Mouse (Mus musculus) embryonic facial prominence, embryonic 11.5 days (tissue): ENCODE results near the gene Lrrc7. TPM values are rescaled to one million over a fixed set of nuclear protein-coding genes. Genes with fewer than 3 reads are reported as not detected.
A peak's percentile ranks its signal among the peaks of the same experiment; 100 is the strongest.

ENCODE experiments used
- ATAC-seq: fragments of 200-750 bp; cut with Nextera tagmentation; replicated peaks from 2 replicates; pipeline ENCODE4 v1.8.0; 2017; ENCODE audit warnings: low read depth; ENCODE audit not compliant: insufficient number of reproducible peaks, low FRiP score, low TSS enrichment
- DNase-seq: peaks from one replicate; pipeline ENCODE4 v3.0.0-alpha.2; 2015; ENCODE audit warnings: low spot score
- H3K27ac ChIP-seq: fragments of 300-500 bp; sonication (generic); replicated peaks from 2 replicates; pipeline ENCODE4 v1.5.1; 2014; ENCODE audit warnings: mild to moderate bottlenecking, low read depth, low read length, control low read depth
- H3K27me3 ChIP-seq: fragments of 300-500 bp; sonication (generic); 2 replicates; pipeline ENCODE4 v1.6.1; 2014; ENCODE audit warnings: mild to moderate bottlenecking, low read length, moderate library complexity, mixed read lengths; ENCODE audit not compliant: control insufficient read depth, insufficient read depth
- H3K36me3 ChIP-seq: fragments of 300-500 bp; sonication (generic); replicated peaks from 2 replicates; pipeline ENCODE4 v1.6.1; 2014; ENCODE audit warnings: low read depth, mild to moderate bottlenecking, low read length, moderate library complexity, mixed read lengths; ENCODE audit not compliant: control insufficient read depth, insufficient read depth
- H3K4me1 ChIP-seq: fragments of 300-500 bp; sonication (generic); 2 replicates; pipeline ENCODE4 v1.6.1; 2014; ENCODE audit warnings: low read length, mixed read lengths; ENCODE audit not compliant: control insufficient read depth, insufficient read depth
- H3K4me2 ChIP-seq: fragments of 300-500 bp; sonication (generic); 2 replicates; pipeline ENCODE4 v1.6.1; 2014; ENCODE audit warnings: low read depth, mild to moderate bottlenecking, control low read depth, low read length, moderate library complexity
- H3K4me3 ChIP-seq: fragments of 300-500 bp; sonication (generic); 2 replicates; pipeline ENCODE4 v1.5.1; 2014; ENCODE audit warnings: low read depth, low read length, control low read depth
- H3K9ac ChIP-seq: fragments of 300-500 bp; sonication (generic); replicated peaks from 2 replicates; pipeline ENCODE4 v1.6.1; 2014; ENCODE audit warnings: mild to moderate bottlenecking, control low read depth, low read length
- H3K9me3 ChIP-seq: fragments of 300-500 bp; sonication (generic); replicated peaks from 2 replicates; pipeline ENCODE4 v1.6.1; 2016; ENCODE audit warnings: mild to moderate bottlenecking, low read length, inconsistent platforms, mixed read lengths; ENCODE audit not compliant: control insufficient read depth
- WGBS: fragments of 180-500 bp; shearing (Covaris S2); extraction: QIAGEN DNeasy Blood & Tissue Kit; methylation state at CpG from one replicate; pipeline ENCODE4 v1.1.7; 2014; 5-methylcytosine and 5-hydroxymethylcytosine counted together
- polyA plus RNA-seq: library from polyadenylated mRNA; unstranded; fragments of >200 nt; fragmentation: Nextera tagmentation; extraction: Ambion mirVana; gene quantifications from 2 replicates; pipeline ENCODE4 v1.2.1, GENCODE M21; 2014

Lrrc7 gene
- polyA plus RNA-seq, 1 experiment from 2014 or later = 0.58 TPM

GRCm38 (mm10) chr3:158202776-158203175 lies 359.2 kb downstream of the Lrrc7 start:
- no peak overlapping the region for H3K4me3 ChIP-seq
- no peak for ATAC-seq

GRCm38 (mm10) chr3:158195426-158195825 lies 366.6 kb downstream of the Lrrc7 start:
- Histone ChIP-seq H3K27ac (no peak overlapping the region), H3K9ac (no peak overlapping the region), H3K36me3 (no peaks in the 10 kb centered on the region), H3K4me3 (no peak overlapping the region), H3K4me1 (no peaks in the 10 kb centered on the region), H3K4me2 (no peak overlapping the region), H3K27me3 (no peaks in the 10 kb centered on the region), H3K9me3 (no peaks in the 10 kb centered on the region)
- DNase-seq (no peak), ATAC-seq (no peak)

More at GRCm38 (mm10) chr3:158202776-158203175, 359.2 kb downstream of the Lrrc7 start:
- Histone ChIP-seq H3K9me3 (no peaks in the 10 kb centered on the region), H3K4me1 (no peaks in the 10 kb centered on the region), H3K9ac (no peak overlapping the region), H3K36me3 (no peaks in the 10 kb centered on the region), H3K4me2 (no peak overlapping the region), H3K27me3 (no peaks in the 10 kb centered on the region), H3K27ac (no peak overlapping the region)
- WGBS = 89% methylated on average over 3 of the region's 3 CpGs
- DNase-seq = no peak

DNA sequence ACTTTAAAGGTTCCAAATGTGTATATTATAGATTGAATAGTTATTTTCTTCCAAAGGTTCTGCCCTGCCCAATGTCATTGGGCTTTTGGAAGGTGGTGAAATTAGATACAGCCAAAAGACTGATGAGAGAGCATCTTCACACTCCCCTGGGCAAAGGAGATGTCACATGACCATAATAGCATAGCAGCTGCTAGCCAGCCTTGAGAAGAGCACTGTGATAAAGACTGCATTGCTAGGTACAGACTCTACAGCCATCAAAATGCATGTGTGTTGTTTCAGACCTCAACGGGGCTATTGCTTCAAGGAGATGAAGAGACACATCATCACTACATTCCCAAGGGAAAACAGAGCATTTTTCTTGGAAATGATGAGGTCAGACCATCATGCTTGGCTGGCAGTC lies 368.8 kb downstream of the Lrrc7 start:
- Histone ChIP-seq H3K9ac (no peak overlapping the region), H3K36me3 (no peaks in the 10 kb centered on the region), H3K4me2 (no peak overlapping the region), H3K27ac (no peak overlapping the region), H3K9me3 (no peaks in the 10 kb centered on the region), H3K4me3 (no peak overlapping the region), H3K27me3 (no peaks in the 10 kb centered on the region), H3K4me1 (no peaks in the 10 kb centered on the region)
- 71% methylated on average over 1 of the region's 1 CpGs for WGBS
- ATAC-seq (no peak), DNase-seq (no peak)

DNA sequence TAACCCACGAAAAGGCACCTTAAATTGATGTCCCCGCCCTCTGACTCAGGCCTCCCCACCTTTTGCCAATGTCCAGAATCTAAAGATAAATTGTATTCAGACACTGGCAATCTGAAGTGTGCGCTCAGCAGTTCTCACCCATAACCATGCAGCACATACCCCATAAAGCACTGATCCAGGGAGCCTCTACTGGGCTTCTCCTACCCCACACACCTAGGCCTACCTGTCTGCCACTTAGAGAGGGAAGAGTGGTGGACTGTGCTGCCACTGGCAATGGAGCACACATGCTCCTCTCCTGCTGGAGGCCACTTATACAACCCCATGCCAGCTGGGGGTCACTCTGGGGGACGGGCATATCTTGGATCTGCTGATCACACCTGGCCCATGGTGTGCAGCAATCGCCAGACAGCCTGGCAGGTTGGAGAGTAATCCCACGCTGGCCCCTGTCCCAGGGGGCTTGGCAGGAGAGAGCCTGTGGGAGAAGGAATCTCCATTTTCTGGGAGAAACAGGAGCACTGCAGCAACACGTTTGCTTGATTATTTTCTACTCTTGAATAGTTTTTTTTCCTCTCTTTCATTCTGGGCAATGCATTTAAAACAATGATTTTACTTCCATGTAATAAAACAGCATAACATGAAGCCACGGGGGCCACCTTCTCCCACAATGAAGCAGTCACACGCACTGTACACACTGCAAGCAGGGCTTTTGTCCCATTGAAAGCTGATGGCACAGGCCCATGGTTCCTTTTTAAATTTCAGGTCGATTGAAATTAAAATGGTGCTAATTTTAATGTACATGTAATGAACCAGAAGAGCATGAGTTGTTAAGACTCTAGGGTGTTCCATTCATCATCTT lies 386.9 kb downstream of the Lrrc7 start:
- 78% methylated on average over 10 of the region's 10 CpGs for WGBS
- ATAC-seq = peak; percentile 44; the same call in 1 of the 2 replicates
- no peaks in the 10 kb centered on the region for H3K4me1 ChIP-seq
- no peak overlapping the region for H3K4me3 ChIP-seq
- no peaks in the 10 kb centered on the region for H3K9me3 ChIP-seq
- H3K9ac ChIP-seq = no peak overlapping the region
- no peak overlapping the region for H3K27ac ChIP-seq
- DNase-seq = no peak
- H3K27me3 ChIP-seq = no peaks in the 10 kb centered on the region
- no peak overlapping the region for H3K4me2 ChIP-seq
- no peaks in the 10 kb centered on the region for H3K36me3 ChIP-seq

DNA sequence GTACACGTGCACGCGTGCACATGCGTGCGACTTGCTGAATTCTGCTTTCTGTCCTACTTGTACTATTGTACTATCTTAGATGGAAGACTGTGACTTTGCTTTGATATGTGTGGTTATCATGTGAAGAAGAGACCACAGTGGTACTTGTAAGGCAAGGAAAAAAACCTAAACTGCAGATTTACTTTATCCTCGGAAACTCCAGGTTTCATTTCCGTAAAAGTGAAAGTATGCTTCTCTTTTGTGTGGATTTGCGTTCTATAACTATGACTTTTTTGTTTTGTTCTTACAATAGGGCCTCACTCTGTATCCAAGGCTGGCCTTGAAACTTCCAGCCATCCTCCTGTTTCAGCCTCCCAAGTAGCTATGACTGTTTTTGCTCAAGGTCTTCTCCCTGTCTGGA lies 392.8 kb downstream of the Lrrc7 start:
- 93% methylated on average over 8 of the region's 8 CpGs for WGBS
- H3K36me3 ChIP-seq = no peaks in the 10 kb centered on the region
- no peak overlapping the region for H3K27ac ChIP-seq
- no peak overlapping the region for H3K9ac ChIP-seq
- DNase-seq = no peak
- H3K4me2 ChIP-seq = no peak overlapping the region
- no peaks in the 10 kb centered on the region for H3K9me3 ChIP-seq
- no peaks in the 10 kb centered on the region for H3K27me3 ChIP-seq
- no peak for ATAC-seq
- no peaks in the 10 kb centered on the region for H3K4me1 ChIP-seq
- no peak overlapping the region for H3K4me3 ChIP-seq

DNA sequence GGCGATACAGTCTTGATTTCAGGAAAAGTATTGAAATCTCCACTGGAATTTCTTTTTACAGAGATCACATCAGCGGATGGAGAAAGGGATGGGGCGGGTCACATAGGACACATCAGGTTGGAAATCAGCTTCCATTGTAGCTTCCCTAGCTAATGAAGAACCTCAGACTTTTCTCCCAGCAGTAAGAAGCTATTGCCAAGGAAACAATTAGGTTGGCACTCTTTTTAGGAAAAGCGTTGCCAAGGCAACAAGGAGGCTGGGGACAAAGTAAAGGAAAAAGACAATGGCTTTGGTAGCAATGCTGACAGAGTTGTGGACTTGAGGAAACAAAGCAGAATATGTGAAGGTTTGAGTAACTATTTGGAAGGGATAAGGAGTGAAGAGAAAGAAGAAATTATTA lies 393.6 kb downstream of the Lrrc7 start:
- Histone ChIP-seq H3K4me1 (no peaks in the 10 kb centered on the region), H3K9ac (no peak overlapping the region), H3K9me3 (no peaks in the 10 kb centered on the region), H3K36me3 (no peaks in the 10 kb centered on the region), H3K27me3 (no peaks in the 10 kb centered on the region), H3K4me3 (no peak overlapping the region), H3K27ac (no peak overlapping the region), H3K4me2 (no peak overlapping the region)
- DNase-seq (no peak), ATAC-seq (no peak)
- 85% methylated on average over 4 of the region's 4 CpGs for WGBS

- no peak overlapping the region for H3K9ac ChIP-seq
- no peak for ATAC-seq
- H3K4me1 ChIP-seq = no peaks in the 10 kb centered on the region
- no peaks in the 10 kb centered on the region for H3K9me3 ChIP-seq
- H3K27me3 ChIP-seq = no peaks in the 10 kb centered on the region
- H3K4me3 ChIP-seq = no peak overlapping the region
- no peak overlapping the region for H3K27ac ChIP-seq
- no peak overlapping the region for H3K4me2 ChIP-seq
- H3K36me3 ChIP-seq = no peaks in the 10 kb centered on the region
- DNase-seq = peak; percentile 9
Measured at GRCm38 (mm10) chr3:158165004-158165403, 397.0 kb downstream of the Lrrc7 start.

DNA sequence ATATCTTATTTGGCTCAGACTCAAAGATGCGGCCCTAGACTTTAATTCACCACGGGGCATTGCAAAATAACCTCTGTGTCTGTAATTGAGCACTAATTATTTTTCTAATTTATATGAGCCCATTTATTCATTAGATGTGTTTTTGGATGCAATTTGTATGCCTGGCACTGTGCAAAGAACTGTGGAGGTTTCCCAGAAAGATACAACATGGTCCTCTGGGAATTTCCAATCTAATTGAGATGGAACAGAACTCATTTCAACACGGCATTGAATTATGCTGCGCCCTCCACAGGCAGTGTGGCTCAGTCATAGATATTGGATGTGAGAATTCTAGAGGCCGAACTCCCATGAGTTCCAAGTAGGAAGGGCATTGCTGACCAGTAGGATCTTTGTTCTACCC lies 397.6 kb downstream of the Lrrc7 start:
- WGBS = 88% methylated on average over 5 of the region's 5 CpGs
- Histone ChIP-seq H3K4me3 (no peak overlapping the region), H3K9ac (no peak overlapping the region), H3K27ac (no peak overlapping the region), H3K27me3 (no peaks in the 10 kb centered on the region), H3K4me2 (no peak overlapping the region), H3K4me1 (no peaks in the 10 kb centered on the region), H3K36me3 (no peaks in the 10 kb centered on the region), H3K9me3 (no peaks in the 10 kb centered on the region)
- ATAC-seq = no peak
- DNase-seq = no peak
